21 mouse cellular contexts compared by ENCODE assay signal in the genomic region with DNA sequence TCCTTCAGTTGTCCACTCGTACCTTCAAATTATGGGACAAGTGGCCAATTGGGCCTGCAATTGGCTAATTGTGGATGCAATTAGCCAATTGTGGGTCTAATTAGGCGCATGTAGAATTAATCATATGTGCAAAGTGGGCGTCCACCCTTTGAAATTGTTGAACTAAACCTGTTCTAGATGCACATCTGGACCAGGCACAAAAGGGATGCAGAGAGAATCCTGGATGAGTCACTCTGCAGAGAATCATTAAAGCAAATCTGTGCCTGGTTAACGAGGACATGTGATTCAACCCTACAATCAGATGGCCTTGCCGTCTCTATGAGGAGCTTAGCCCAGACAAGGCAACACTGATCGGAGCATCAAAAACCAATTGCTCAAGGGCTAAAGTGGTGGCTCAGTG.
A peak's percentile ranks its signal among the peaks of the same experiment; 100 is the strongest.
DNase-seq lines count a peak whose midpoint lies in the region; ATAC-seq and TF ChIP-seq lines count a peak whose summit lies in the region.
"Had no signal": no experiment of that assay in that cellular context is flagged by ENCODE, and none has a peak within 500 bp of the region (broad histone marks: within the 10 kb centered on the region; RNA-seq: fewer than 3 reads in every experiment).

No protein-coding gene starts in this region.

- no peak overlapping the region for H3K4me3 ChIP-seq in forebrain, embryonic 10.5 days
- H3K4me3 ChIP-seq in forebrain, postnatal 0 days (ENCODE audit: low read depth, low read length) = no peak overlapping the region
- no peak overlapping the region for H3K4me3 ChIP-seq in forebrain, embryonic 16.5 days (replicated peaks; ENCODE audit: low read length)
- no peak overlapping the region for H3K4me3 ChIP-seq in cerebellum, adult 2 months (replicated peaks; ENCODE audit: insufficient read depth, low read depth, low read length)
- H3K4me3 ChIP-seq: embryonic facial prominence, embryonic 15.5 days; erythroblast, embryonic 14.5 days; gastrocnemius, adult 2 months; hindbrain, embryonic 12.5 days had no signal

- H3K4me2 ChIP-seq in forebrain, postnatal 0 days (ENCODE audit: low read depth) = no peak overlapping the region
- no peak overlapping the region for H3K4me2 ChIP-seq in forebrain, embryonic 16.5 days (ENCODE audit: low read length)
- H3K4me2 ChIP-seq: embryonic facial prominence, embryonic 15.5 days; hindbrain, embryonic 12.5 days had no signal

- H3K9ac ChIP-seq in forebrain, postnatal 0 days = no peak overlapping the region
- H3K9ac ChIP-seq in forebrain, embryonic 16.5 days (replicated peaks; ENCODE audit: low read depth, low read length) = no peak overlapping the region
- H3K9ac ChIP-seq: embryonic facial prominence, embryonic 15.5 days; hindbrain, embryonic 12.5 days had no signal

- H3K36me3 ChIP-seq in forebrain, embryonic 10.5 days (replicated peaks) = no peaks in the 10 kb centered on the region
- H3K36me3 ChIP-seq in forebrain, postnatal 0 days (ENCODE audit: insufficient read depth) = no peaks in the 10 kb centered on the region
- no peaks in the 10 kb centered on the region for H3K36me3 ChIP-seq in forebrain, embryonic 16.5 days (ENCODE audit: control insufficient read depth, insufficient read depth)
- H3K36me3 ChIP-seq: embryonic facial prominence, embryonic 15.5 days; hindbrain, embryonic 12.5 days had no signal

- no peak for TF ChIP-seq CTCF in forebrain, postnatal 0 days (IDR thresholded peaks at IDR 0.05; ENCODE audit: low read depth)
- TF ChIP-seq CTCF in brain, embryonic 14.5 days (IDR thresholded peaks at IDR 0.05; ENCODE audit: borderline replicate concordance, extremely low read depth, insufficient read depth, insufficient read length) = no peak
- TF ChIP-seq CTCF in cerebellum, adult 2 months (IDR thresholded peaks at IDR 0.05; ENCODE audit: borderline replicate concordance, insufficient read depth, low read depth, low read length) = no peak

- H3K4me1 ChIP-seq in forebrain, embryonic 10.5 days = peaks cover 13% of the 10 kb centered on the region
- H3K4me1 ChIP-seq in forebrain, postnatal 0 days (ENCODE audit: insufficient read depth) = no peaks in the 10 kb centered on the region
- H3K4me1 ChIP-seq in forebrain, embryonic 16.5 days (replicated peaks; ENCODE audit: control insufficient read depth, insufficient read depth, low read length) = peaks cover 4% of the 10 kb centered on the region; the same call in 1 of the 2 replicates
- H3K4me1 ChIP-seq in cerebellum, adult 2 months (ENCODE audit: control insufficient read depth, insufficient read depth, low read length) = peaks cover 8% of the 10 kb centered on the region; the same call in 1 of the 2 replicates
- H3K4me1 ChIP-seq: embryonic facial prominence, embryonic 15.5 days; hindbrain, embryonic 12.5 days had no signal

- TF ChIP-seq POLR2A in brain, embryonic 14.5 days (IDR thresholded peaks at IDR 0.05; ENCODE audit: borderline replicate concordance, extremely low read depth, insufficient read depth, insufficient read length, poor library complexity, severe bottlenecking) = no peak
- TF ChIP-seq POLR2A in cerebellum, adult 2 months (IDR thresholded peaks at IDR 0.05; ENCODE audit: borderline replicate concordance, insufficient read depth, low read length) = no peak

- WGBS in forebrain, embryonic 10.5 days = 73% methylated on average over 6 of the region's 6 CpGs
- WGBS in forebrain, postnatal 0 days = 30% methylated on average over 6 of the region's 6 CpGs
- WGBS in forebrain, embryonic 16.5 days = 17% methylated on average over 6 of the region's 6 CpGs
- WGBS in cerebellum, adult 2 months = 92% methylated on average over 6 of the region's 6 CpGs

- no peak for ATAC-seq in forebrain, postnatal 0 days
- ATAC-seq in forebrain, embryonic 16.5 days = peak; percentile 26; the same call in 1 of the 2 replicates
- ATAC-seq: hindbrain, embryonic 16.5 days; inflammation-experienced regulatory T-cells, adult 6 months; intestine, postnatal 0 days had no signal

- peak overlapping the region; percentile 11; the same call in 1 of the 2 replicates for H3K27ac ChIP-seq in forebrain, embryonic 10.5 days
- H3K27ac ChIP-seq in forebrain, postnatal 0 days (ENCODE audit: low read depth, low read length) = no peak overlapping the region
- H3K27ac ChIP-seq in forebrain, embryonic 16.5 days (ENCODE audit: low read length) = no peak overlapping the region
- no peak overlapping the region for H3K27ac ChIP-seq in cerebellum, adult 2 months (ENCODE audit: insufficient read depth, low read length)
- H3K27ac ChIP-seq: embryonic facial prominence, embryonic 15.5 days; gastrocnemius, adult 2 months; hindbrain, embryonic 12.5 days had no signal

- peak; percentile 14 for DNase-seq in forebrain, embryonic 10.5 days (ENCODE audit: extremely low spot score, low spot score)
- DNase-seq in forebrain, postnatal 0 days = no peak
- peak; percentile 52 for DNase-seq in brain, adult 2 months (ENCODE audit: low read depth, low spot score)
- DNase-seq in brain, embryonic 14.5 days (ENCODE audit: low read depth) = peak; percentile 75
- DNase-seq in cerebellum, adult 2 months = no peak
- DNase-seq: adrenal gland, postnatal 10 days; cerebellum, adult 11 months; cerebellum, adult 9-10 months; cerebellum, postnatal 25 days; gastrocnemius, adult 2 months; gastrocnemius, postnatal 25 days; heart, postnatal 10 days; heart, postnatal 4 days; kidney, adult 8-10 months had no signal

- H3K27me3 ChIP-seq in forebrain, embryonic 10.5 days (ENCODE audit: poor library complexity, severe bottlenecking) = no peaks in the 10 kb centered on the region
- H3K27me3 ChIP-seq in forebrain, postnatal 0 days (ENCODE audit: insufficient read depth, low read length) = no peaks in the 10 kb centered on the region
- H3K27me3 ChIP-seq in forebrain, embryonic 16.5 days (replicated peaks; ENCODE audit: control insufficient read depth, insufficient read depth, low read length) = no peaks in the 10 kb centered on the region
- H3K27me3 ChIP-seq in cerebellum, adult 2 months (ENCODE audit: control insufficient read depth, insufficient read depth, low read length) = no peaks in the 10 kb centered on the region
- H3K27me3 ChIP-seq: embryonic facial prominence, embryonic 15.5 days; hindbrain, embryonic 12.5 days had no signal

- H3K9me3 ChIP-seq in forebrain, embryonic 10.5 days = no peaks in the 10 kb centered on the region
- no peaks in the 10 kb centered on the region for H3K9me3 ChIP-seq in forebrain, postnatal 0 days (ENCODE audit: low read length)
- no peaks in the 10 kb centered on the region for H3K9me3 ChIP-seq in forebrain, embryonic 16.5 days (ENCODE audit: control insufficient read depth, low read length)
- H3K9me3 ChIP-seq: embryonic facial prominence, embryonic 15.5 days; hindbrain, embryonic 12.5 days had no signal

Comparison
In these comparisons a context has a peak if more than half of its experiments do, and no peak if none do; other contexts are left out.
1. DNase-seq: peak in forebrain, embryonic 10.5 days (single experiment), brain, adult 2 months (single experiment) and brain, embryonic 14.5 days (single experiment); none in forebrain, postnatal 0 days (single experiment) and cerebellum, adult 2 months (0 of 2).